Mouse (Mus musculus) limb, embryonic 14.5 days (tissue): Measurements from ENCODE around the gene Madcam1. TPM values are rescaled to one million over a fixed set of nuclear protein-coding genes. Genes with fewer than 3 reads are reported as not detected.

Source experiments
- ATAC-seq: fragments of 200-750 bp; cut with Nextera tagmentation; 2 replicates; pipeline ENCODE4 v1.8.0; 2017; ENCODE audit warnings: low read depth, moderate number of reproducible peaks, moderate TSS enrichment; ENCODE audit not compliant: low FRiP score
- DNase-seq: peaks from one replicate; pipeline ENCODE4 v3.0.0-alpha.2; 2015; ENCODE audit warnings: low spot score
- H3K27ac ChIP-seq: fragments of 300-500 bp; sonication (generic); replicated peaks from 2 replicates; pipeline ENCODE4 v1.5.1; 2014; ENCODE audit warnings: low read depth, mild to moderate bottlenecking, low read length, moderate library complexity, mixed read lengths
- H3K27me3 ChIP-seq: fragments of 300-500 bp; sonication (generic); 2 replicates; pipeline ENCODE4 v1.6.1; 2014; ENCODE audit warnings: low read length, mixed read lengths; ENCODE audit not compliant: control insufficient read depth, insufficient read depth
- H3K36me3 ChIP-seq: fragments of 300-500 bp; sonication (generic); 2 replicates; pipeline ENCODE4 v1.6.1; 2014; ENCODE audit warnings: mild to moderate bottlenecking, low read length, moderate library complexity, mixed read lengths; ENCODE audit not compliant: control insufficient read depth, insufficient read depth
- H3K4me1 ChIP-seq: fragments of 300-500 bp; sonication (generic); 2 replicates; pipeline ENCODE4 v1.6.1; 2014; ENCODE audit warnings: antibody characterized with exemption, low read length, mixed read lengths; ENCODE audit not compliant: control insufficient read depth, insufficient read depth
- H3K4me2 ChIP-seq: fragments of 300-500 bp; sonication (generic); replicated peaks from 2 replicates; pipeline ENCODE4 v1.6.1; 2014; ENCODE audit warnings: low read depth, mild to moderate bottlenecking, low read length, moderate library complexity; ENCODE audit not compliant: severe bottlenecking
- H3K4me3 ChIP-seq: fragments of 300-500 bp; sonication (generic); replicated peaks from 2 replicates; pipeline ENCODE4 v1.5.1; 2014; ENCODE audit warnings: low read length
- H3K9ac ChIP-seq: fragments of 300-500 bp; sonication (generic); 2 replicates; pipeline ENCODE4 v1.6.1; 2014; ENCODE audit warnings: mild to moderate bottlenecking, low read depth, low read length, moderate library complexity; ENCODE audit not compliant: severe bottlenecking
- H3K9me3 ChIP-seq: fragments of 300-500 bp; sonication (generic); 2 replicates; pipeline ENCODE4 v1.6.1; 2016; ENCODE audit warnings: low read length; ENCODE audit not compliant: control insufficient read depth
- POLR2A ChIP-seq: fragments of 200-500 bp; IDR thresholded peaks from 2 replicates; pipeline ENCODE4 v1.8.0; 2012; ENCODE audit warnings: inconsistent platforms, mild to moderate bottlenecking, moderate library complexity, borderline replicate concordance; ENCODE audit not compliant: insufficient read depth, insufficient read length; ENCODE audit errors: extremely low read depth
- WGBS: fragments of 180-500 bp; shearing (Covaris S2); extraction: QIAGEN DNeasy Blood & Tissue Kit; methylation state at CpG from one replicate; pipeline ENCODE4 v1.1.7; 2014; 5-methylcytosine and 5-hydroxymethylcytosine counted together
- polyA plus RNA-seq, 2 experiments: library from polyadenylated mRNA; depleted of rRNA in 1 of 2; stranded (reverse) in 1 of 2; unstranded in 1 of 2; fragments of >200 nt; fragmentation: Nextera tagmentation in 1 of 2; extraction: Ambion mirVana in 1 of 2; gene quantifications; 2 replicates each; pipeline versions ENCODE4 v1.2.1 to v1.2.3; 2012 to 2014

The Madcam1 gene
- polyA plus RNA-seq, 2 experiments: 5.0 to 8.2 TPM

DNA sequence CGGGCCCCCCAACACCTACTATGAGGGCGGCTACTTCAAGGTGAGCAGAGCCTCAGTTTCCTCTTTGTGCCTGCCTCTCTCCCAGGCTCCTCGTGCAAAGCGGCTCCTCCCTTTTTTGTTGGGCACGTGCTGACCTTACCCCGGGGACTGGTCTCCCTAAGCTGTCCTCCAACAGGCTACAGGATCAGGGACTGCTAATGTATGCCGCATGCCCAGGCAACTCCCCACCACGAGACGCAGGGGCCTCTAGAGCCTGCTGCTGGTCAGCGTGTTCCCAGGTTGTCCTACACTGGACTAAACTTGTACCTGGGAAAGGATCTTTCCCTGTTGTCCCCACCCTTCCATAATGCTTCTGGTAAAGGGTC lies 18.2 kb downstream of the Madcam1 start:
- peak overlapping the region; percentile 91 for H3K4me2 ChIP-seq
- TF ChIP-seq POLR2A: no peak
- peaks cover 16% of the 10 kb centered on the region for H3K4me1 ChIP-seq
- ATAC-seq (no peak), DNase-seq (no peak)
- peaks cover 38% of the 10 kb centered on the region for H3K36me3 ChIP-seq
- no peaks in the 10 kb centered on the region for H3K9me3 ChIP-seq
- H3K27me3 ChIP-seq: no peaks in the 10 kb centered on the region
- H3K4me3 ChIP-seq: peak overlapping the region; percentile 78
- peak overlapping the region; percentile 82 for H3K9ac ChIP-seq
- peak overlapping the region; percentile 65 for H3K27ac ChIP-seq
- WGBS: under 1% methylated on average over 7 of the region's 10 CpGs

DNA sequence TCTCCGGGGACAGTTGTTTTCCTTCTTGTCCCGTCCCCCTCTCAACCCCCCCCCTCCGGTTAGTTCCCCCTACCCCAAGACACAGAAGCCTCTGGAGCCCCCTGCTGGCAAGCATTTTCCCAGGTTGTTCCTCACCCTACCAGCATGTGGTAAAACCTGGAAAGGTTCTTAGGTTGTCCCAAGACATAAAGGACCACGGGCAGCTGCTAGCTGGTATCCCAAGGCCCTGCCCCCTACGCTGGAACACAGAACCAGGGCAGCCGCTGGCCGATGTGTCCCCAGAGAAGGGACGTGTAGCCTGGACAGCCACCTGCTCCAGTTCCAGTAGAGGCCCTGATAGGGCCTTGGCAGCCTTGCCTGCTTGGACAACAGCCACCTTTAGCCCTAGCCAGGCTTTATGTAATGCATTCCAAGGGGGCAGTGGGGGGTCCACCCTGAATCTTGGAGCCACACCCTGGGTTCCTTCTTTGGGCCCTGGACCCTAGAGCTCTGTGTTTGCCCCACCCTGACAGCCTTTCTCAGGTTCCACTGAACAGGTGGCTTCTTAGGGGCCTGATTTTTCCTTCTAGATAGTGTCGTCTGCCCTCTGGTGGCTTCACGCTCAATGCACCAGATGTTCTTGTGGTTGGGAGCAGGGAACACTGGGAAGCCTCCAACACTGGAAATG lies 18.7 kb downstream of the Madcam1 start:
- TF ChIP-seq POLR2A: no peak
- DNase-seq (peak; percentile 68), ATAC-seq (no peak)
- Histone ChIP-seq H3K27ac (peak overlapping the region; percentile 43), H3K4me2 (peak overlapping the region; percentile 91), H3K9me3 (no peaks in the 10 kb centered on the region), H3K4me1 (peaks cover 16% of the 10 kb centered on the region), H3K27me3 (no peaks in the 10 kb centered on the region), H3K36me3 (peaks cover 41% of the 10 kb centered on the region), H3K9ac (peak overlapping the region; percentile 82), H3K4me3 (peak overlapping the region; percentile 78)
- WGBS: 4% methylated on average over 9 of the region's 10 CpGs

DNA sequence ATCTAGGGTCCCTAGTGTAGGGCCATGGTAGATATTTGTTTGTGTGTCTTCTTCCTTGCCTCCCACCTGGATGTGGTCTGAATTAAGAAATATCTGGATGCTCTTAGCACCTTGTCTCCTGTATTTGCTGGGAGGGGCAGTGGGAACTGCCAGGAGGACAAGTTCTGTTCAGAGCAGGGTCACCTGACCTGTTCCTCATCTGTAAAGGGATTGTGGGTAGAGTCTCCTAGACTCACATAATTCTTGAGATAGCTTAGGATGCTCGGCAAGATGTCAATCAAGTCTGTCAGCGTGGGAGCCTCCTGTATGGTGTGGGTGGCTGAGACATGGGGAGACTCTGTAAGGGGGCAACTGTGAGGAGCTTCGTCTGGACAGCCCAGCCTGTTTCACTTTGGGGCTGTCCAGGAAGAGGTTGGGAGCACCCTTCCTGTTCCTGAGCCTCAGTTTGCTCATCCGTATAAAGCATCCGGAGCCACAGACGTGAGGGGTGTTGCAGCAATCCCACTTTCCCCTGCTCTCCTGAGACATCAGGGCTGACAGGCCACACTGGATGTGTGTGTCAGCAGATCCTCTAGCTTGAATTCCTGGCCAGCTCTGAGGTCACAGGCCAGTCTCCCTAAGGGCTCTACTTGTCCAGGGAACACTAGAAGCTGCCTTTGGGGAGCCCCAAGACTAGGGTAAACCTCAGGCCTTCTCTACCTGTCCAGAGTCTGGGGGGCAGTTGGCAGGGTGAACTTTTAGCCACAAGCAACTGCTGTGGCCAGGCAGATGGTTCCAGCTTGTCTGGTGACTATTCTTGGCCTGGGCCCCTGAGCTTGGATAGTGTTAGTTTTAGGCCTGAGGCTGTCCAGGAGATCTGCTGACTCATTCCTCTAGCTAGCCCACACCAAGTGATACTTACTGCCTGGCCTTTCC lies 19.6 kb downstream of the Madcam1 start:
- Histone ChIP-seq H3K27ac (no peak overlapping the region; the same call in 1 of the 2 replicates), H3K27me3 (no peaks in the 10 kb centered on the region), H3K4me3 (peak overlapping the region; percentile 78; the same call in 1 of the 2 replicates), H3K9me3 (no peaks in the 10 kb centered on the region), H3K36me3 (peaks cover 51% of the 10 kb centered on the region), H3K4me1 (peaks cover 16% of the 10 kb centered on the region), H3K9ac (peak overlapping the region; percentile 82), H3K4me2 (peak overlapping the region; percentile 91)
- TF ChIP-seq POLR2A: no peak
- WGBS: 84% methylated on average over 6 of the region's 6 CpGs
- no peak for ATAC-seq
- DNase-seq: no peak

DNA sequence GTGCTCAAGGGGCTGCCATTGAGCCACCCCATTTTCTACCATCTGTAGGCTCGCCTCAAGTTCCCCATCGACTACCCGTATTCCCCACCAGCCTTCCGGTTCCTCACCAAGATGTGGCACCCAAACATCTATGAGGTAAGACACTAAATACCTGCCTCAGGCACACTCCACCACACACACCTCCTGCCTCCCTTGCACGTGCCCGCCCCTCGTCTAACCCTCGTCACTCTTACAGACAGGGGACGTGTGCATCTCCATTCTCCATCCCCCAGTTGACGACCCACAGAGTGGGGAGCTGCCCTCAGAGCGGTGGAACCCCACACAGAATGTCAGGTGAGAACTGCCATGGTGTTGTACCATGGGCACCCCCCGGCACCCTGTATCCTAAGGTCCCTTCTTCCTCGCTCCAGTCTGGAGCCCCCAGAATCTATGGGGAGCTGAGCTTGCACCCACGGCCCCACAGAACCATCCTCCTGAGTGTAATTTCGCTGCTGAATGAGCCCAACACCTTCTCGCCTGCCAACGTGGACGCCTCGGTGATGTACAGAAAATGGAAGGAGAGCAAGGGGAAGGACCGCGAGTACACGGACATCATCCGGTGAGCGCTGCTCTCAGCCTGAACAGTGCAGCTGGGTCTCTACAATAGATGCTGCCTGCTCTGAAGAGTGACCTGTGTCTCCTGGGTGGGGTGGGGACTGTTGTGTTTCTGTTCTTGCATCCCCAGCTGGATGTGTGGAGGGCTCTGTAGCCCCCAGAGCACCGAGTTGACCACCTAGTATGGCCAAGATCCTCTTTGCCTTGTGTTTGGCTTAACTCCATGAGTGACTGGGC lies 20.6 kb downstream of the Madcam1 start:
- H3K27me3 ChIP-seq: no peaks in the 10 kb centered on the region
- peaks cover 16% of the 10 kb centered on the region for H3K4me1 ChIP-seq
- no peak overlapping the region for H3K4me3 ChIP-seq
- DNase-seq (no peak), ATAC-seq (no peak)
- no peak overlapping the region for H3K9ac ChIP-seq
- no peak overlapping the region for H3K4me2 ChIP-seq
- no peak for TF ChIP-seq POLR2A
- H3K36me3 ChIP-seq: peaks cover 58% of the 10 kb centered on the region
- H3K9me3 ChIP-seq: no peaks in the 10 kb centered on the region
- H3K27ac ChIP-seq: no peak overlapping the region
- WGBS: 94% methylated on average over 25 of the region's 25 CpGs

DNA sequence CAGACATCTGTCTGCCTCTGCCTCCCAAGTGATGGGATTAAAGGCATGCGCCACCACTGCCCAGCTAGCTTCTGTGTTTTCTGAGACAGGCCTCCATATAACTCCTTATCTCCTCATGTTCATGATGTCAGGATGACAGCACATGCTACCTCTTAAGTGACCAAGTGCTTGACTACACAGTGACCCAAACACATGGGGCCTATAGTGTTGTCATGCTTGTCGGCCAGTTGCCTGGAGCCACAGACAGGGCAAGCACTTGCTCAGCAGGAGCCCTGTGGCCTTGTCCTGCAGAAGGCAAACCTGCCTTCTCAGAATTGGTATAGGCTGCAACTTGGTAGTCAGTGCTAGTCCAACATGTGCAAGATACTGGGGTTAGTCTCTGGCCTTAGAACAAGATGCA lies 21.9 kb downstream of the Madcam1 start:
- Histone ChIP-seq H3K4me1 (peaks cover 12% of the 10 kb centered on the region), H3K36me3 (peaks cover 58% of the 10 kb centered on the region), H3K9ac (no peak overlapping the region), H3K4me2 (no peak overlapping the region), H3K4me3 (no peak overlapping the region), H3K27ac (no peak overlapping the region), H3K9me3 (no peaks in the 10 kb centered on the region), H3K27me3 (no peaks in the 10 kb centered on the region)
- DNase-seq (no peak), ATAC-seq (no peak)
- TF ChIP-seq POLR2A: no peak
- WGBS: 80% methylated on average over 2 of the region's 2 CpGs
